Mouse (Mus musculus) gastrocnemius, postnatal 10 days (tissue): Measurements from ENCODE around the gene Pgpep1l. TPM values are rescaled to one million over a fixed set of nuclear protein-coding genes. Genes with fewer than 3 reads are reported as not detected.

ENCODE experiments used
- DNase-seq: peaks from one replicate; pipeline ENCODE4 v3.0.0; 2021; ENCODE audit warnings: mixed read lengths
- total RNA-seq, 2 experiments: library from RNA; stranded (reverse); gene quantifications; 2 replicates each; pipeline ENCODE4 v1.2.3; 2021

Pgpep1l gene
- total RNA-seq, 2 experiments from 2014 or later, result 6.6 to 10.7 TPM

- DNase-seq, result no peak
Observed at GRCm38 (mm10) chr7:68262612-68263200, 1.3 kb downstream of the Pgpep1l start.

- no peak for DNase-seq
Observed at GRCm38 (mm10) chr7:68259523-68260081, 4.4 kb downstream of the Pgpep1l start.

DNA sequence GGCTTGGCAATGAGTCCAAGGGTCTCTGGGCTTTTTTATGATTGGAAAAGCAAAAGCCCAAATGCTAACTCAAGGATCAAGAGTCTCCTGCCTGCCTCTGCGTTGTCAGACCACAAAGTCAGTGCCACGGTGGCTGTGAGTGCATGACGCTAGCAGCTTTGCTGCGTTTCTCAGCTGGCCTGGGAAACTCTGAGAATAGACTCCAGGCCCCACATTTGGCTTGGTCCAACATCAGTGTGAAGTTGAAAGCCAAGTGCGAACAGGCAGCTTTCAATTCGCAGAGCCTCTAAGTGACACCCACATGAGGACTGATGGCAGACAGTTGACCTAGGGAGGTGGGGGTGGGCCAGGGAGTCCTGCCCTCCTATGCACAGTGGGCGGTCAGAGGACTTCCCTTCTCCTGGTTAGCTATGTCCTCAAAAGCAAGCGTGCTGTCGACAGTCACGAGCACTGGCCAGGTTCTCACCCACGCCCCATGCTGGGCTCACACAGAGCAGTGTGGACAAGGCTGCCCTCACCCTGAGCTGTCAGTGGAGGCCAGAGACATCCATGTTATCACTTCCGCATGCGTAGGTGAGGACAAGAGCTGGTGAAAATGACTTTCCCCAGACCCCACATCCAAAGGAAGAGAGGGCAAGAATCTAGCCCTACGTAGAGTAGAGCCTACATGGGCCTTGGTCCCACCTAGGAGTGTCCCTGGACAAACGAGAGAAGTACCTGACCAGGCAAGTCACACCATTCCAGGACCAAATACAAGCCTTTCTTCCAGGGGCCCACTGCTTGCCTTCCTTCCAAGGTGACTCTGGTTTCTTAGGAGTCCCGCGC, 5.5 kb downstream of the Pgpep1l start:
- no peak for DNase-seq

DNA sequence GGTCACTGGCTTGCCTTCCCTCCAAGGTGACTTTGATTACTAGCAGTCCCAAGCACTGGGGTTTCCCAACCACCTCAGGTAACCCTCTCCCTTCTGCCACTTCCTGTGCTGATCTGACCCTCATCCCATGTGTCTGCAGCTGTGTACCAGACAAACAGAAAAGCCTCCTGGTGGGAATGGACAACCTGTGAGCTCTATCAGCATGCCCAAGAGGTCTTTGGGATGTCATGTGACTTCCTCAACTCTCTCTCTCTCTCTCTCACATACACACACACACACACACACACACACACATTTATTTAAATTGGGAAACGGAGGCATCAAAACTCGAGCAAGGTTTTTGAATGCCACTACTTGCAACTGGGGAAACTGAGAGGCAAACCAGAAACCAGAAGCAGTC, 6.3 kb downstream of the Pgpep1l start:
- DNase-seq, result no peak

DNA sequence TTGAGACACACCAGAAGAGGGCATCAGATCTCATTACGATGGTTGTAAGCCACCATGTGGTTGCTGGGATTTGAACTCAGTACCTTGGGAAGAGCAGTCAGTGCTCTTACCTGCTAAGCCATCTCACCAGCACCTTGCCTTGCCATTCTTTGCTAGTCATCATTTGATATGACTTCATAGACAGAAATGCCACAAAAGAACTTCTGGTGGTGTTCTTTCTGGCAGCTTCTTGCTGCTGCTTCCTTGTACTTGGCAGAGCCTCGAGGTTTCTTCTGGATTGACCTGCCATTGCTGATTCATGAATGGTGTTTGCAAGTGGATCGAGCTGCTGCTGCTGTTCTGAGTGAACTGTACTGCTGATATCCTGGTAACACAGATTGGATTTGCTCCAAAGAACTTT, 13.1 kb downstream of the Pgpep1l start:
- no peak for DNase-seq

GRCm38 (mm10) chr7:68250411-68250810, 13.6 kb downstream of the Pgpep1l start:
- no peak for DNase-seq

DNA sequence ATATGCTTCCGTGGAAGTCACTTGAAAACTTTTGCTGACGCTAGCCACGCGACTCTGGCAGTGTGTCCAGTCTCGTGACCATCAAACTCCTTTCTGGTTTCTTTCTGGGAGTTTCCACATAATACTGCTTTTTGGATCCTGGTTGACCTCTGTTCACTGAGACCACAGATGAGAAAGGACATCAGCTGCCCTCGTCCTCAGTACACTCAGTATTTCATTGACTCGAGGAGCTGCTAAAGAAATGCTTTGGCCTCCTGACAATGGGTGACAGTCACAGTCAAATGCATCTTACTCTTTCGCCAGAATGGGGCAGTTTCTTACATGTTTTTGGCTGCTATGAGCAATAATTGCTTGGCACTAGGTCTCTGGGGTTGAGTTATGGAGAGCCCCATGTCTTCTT, 17.8 kb downstream of the Pgpep1l start:
- no peak for DNase-seq

DNA sequence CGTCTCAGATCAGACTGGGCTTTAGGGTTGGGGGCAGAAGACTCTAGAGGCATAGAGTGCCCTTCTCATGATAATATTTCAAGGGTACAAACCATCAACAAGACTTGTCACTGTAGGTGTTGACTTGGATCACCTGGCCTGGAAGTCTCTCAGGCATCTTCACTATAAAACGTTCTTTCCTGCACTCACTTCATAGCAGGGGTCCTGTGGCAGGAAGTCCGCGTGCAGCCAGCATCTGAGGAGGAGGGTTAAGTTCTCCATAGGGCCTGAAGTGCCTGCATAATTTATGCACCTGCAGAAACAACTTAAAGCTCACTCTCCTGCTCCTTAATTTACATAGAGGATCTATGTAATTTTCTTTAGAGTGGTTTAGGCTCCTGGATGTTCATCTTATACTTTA, 18.4 kb downstream of the Pgpep1l start:
- DNase-seq, result no peak

GRCm38 (mm10) chr7:68241205-68241604, 22.8 kb downstream of the Pgpep1l start:
- no peak for DNase-seq

- no peak for DNase-seq
Observed at GRCm38 (mm10) chr7:68239220-68239827, 24.7 kb downstream of the Pgpep1l start.

GRCm38 (mm10) chr7:68236817-68237216, 27.2 kb downstream of the Pgpep1l start:
- DNase-seq, result peak; percentile 31

DNA sequence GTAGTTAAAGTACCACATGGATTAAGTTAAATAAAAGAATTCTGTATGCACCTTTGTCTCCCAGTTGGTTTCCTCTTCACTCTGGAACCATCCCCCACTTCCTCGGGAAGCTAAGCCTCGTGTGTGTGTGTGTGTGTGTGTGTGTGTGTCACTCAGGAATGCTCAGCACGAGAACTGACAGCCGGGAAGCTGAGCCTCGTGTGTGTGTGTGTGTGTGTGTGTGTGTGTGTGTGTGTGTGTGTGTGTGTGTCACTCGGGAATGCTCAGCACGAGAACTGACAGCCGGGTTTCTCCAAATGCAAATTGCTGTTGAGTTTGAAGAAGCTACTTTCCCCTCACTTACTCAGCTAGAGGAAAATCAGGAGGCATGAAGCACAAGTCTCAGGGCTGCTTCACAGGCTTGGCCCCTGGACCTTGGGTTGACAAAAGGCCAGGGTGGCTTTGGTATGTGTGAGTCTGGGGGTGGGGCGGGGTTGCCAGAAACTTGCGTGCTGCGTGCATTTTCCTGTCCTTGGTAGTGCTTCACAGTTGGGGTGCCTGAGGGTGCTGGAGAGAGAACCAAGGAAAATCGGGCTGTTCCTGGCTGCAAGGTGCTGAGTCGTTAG, 30.3 kb downstream of the Pgpep1l start:
- peak; percentile 47 for DNase-seq

- no peak for DNase-seq
Observed at GRCm38 (mm10) chr7:68232521-68232920, 31.5 kb downstream of the Pgpep1l start.

GRCm38 (mm10) chr7:68230831-68231230, 33.2 kb downstream of the Pgpep1l start:
- no peak for DNase-seq

GRCm38 (mm10) chr7:68228491-68228890, 35.5 kb downstream of the Pgpep1l start:
- DNase-seq, result no peak

- no peak for DNase-seq
Observed at GRCm38 (mm10) chr7:68227621-68228020, 36.4 kb downstream of the Pgpep1l start.

- DNase-seq, result no peak
Observed at GRCm38 (mm10) chr7:68227021-68227420, 37.0 kb downstream of the Pgpep1l start.

GRCm38 (mm10) chr7:68225427-68226054, 38.5 kb downstream of the Pgpep1l start:
- no peak for DNase-seq

DNA sequence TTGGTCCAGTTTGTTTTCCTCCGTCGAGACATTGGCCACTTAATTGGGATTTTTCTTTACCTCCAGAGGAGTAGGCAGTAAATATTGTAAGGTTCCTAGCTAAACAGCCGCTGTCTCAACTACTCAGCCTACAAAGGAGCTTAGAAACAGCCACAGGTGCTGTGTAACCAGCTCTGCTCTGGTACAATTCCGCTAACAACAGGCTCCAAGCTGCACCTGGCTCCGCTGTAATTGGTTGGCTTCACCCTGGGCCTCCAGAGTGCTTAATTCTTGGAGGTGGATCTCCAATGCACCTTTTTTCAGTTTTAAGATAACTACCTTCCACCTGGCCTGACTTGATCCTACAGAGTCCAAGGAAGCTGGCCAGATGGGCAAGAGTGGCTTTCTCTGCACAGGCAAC, 40.0 kb downstream of the Pgpep1l start:
- DNase-seq, result no peak

DNA sequence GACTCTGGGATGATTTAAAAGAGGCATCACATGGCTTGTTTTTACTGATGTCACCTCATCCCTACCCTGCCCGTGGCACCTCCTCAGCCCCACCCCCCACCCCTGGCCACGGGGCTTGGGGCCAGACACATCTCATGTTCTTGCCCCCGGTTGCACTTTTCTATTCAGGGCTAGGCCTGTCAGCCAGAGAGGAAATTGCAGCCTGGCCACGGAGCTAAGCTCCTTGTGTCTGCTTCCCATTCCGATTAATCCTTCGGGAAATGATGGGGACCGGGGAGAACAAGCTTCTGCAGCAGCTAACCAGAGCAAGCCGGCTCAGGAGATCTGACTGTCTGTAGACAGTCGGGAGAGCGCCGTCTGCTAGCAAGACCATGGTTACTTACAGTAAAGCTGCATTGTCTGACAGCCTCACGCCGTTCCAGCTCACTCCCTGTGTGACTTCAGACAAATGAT, 40.7 kb downstream of the Pgpep1l start:
- DNase-seq, result peak; percentile 74

DNA sequence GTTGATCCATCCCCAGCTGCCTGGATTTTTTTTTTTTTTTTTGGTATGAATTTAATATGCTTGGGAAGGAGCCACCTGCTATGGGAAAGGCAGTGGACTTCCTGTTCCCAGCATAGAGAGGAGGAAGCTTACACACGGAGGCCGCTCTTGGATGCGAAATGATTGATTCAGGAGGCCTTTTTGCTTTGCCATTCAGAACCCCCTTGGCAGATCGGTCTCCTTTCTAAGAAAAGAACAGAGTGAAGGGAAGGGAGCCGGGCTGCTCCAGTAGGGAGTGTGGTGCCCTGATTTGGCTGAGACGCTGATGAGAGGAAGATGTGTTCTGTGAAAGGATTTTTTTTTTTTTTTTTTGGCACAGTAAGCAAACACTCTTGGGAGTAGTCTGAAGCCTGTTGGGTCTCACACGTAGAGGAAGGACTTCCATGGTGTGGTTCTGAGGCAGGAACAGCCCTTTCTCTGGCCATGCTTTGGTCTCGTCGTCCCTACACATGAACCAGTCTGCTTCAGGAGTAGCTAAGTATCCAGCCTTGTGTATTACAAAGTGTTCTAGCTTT, 42.3 kb downstream of the Pgpep1l start:
- no peak for DNase-seq

DNA sequence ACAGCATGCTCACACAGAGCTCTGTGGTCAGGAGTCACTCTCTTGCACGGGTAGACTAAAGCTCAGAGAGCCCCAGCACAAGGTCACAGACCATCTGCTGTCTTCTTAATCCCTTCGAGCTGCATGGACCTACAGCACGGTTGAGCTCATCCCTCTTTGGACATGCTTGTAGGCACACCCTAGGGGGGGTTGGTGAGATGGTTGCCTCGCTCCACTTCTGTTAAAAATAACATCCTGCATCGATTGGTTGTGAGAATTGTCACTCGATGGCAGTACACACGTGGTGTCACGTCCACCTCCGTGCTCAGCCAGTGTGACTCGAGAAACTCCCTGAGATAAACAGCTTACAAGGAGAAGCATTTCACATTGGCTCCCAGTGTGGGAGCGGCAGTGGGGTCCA, 45.2 kb downstream of the Pgpep1l start:
- no peak for DNase-seq
